Mouse (Mus musculus): Measurements from ENCODE around the gene Hip1r. TPM values are rescaled to one million over a fixed set of nuclear protein-coding genes. Genes with fewer than 3 reads are reported as not detected.

Hip1r gene
- polyA plus RNA-seq, 1 experiment from 2014 or later, result 34.2 TPM

- Histone ChIP-seq H3K4me1 (replicated peaks) (peaks cover 73% of the 10 kb centered on the region), H3K9me3 (no peaks in the 10 kb centered on the region), H3K27me3 (no peaks in the 10 kb centered on the region), H3K4me2 (no peak overlapping the region), H3K27ac (replicated peaks) (no peak overlapping the region), H3K4me3 (no peak overlapping the region), H3K36me3 (no peaks in the 10 kb centered on the region), H3K9ac (no peak overlapping the region)
- no peak for ATAC-seq (ENCODE audit: low FRiP score, low read depth)
- WGBS, result 90% methylated on average over 11 of the region's 11 CpGs
Observed at GRCm38 (mm10) chr5:124021148-124021547, 47.7 kb downstream of the Hip1r start.

DNA sequence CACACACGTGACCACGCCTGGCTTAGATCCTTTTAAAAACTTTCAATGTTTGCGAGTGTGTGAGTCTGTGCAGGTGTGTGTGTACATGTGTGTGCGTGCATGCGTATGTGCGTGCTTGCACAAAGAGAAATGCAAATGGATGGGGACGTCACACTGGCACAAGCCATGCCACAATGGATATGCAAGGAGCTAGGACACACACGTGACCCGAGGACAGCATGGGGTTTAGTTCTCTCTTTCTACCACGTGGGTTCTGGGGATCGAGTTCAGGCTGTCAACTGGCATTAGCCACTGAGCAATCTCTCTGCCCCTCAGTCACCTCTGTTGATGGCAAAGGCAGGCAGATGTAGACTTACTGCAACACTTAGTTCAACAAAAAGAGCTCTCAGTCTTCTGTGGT is 48.3 kb downstream of the Hip1r start:
- Histone ChIP-seq H3K9ac (no peak overlapping the region), H3K4me3 (no peak overlapping the region), H3K4me1 (replicated peaks) (peaks cover 73% of the 10 kb centered on the region), H3K4me2 (no peak overlapping the region), H3K27ac (replicated peaks) (no peak overlapping the region), H3K36me3 (no peaks in the 10 kb centered on the region), H3K9me3 (no peaks in the 10 kb centered on the region), H3K27me3 (no peaks in the 10 kb centered on the region)
- WGBS, result 73% methylated on average over 11 of the region's 11 CpGs
- ATAC-seq (ENCODE audit: low FRiP score, low read depth), result no peak

- Histone ChIP-seq H3K4me1 (replicated peaks) (peaks cover 69% of the 10 kb centered on the region), H3K27ac (replicated peaks) (no peak overlapping the region), H3K9ac (no peak overlapping the region), H3K27me3 (no peaks in the 10 kb centered on the region), H3K36me3 (no peaks in the 10 kb centered on the region), H3K4me3 (no peak overlapping the region), H3K9me3 (no peaks in the 10 kb centered on the region), H3K4me2 (no peak overlapping the region)
- no peak for ATAC-seq (ENCODE audit: low FRiP score, low read depth)
- WGBS, result 83% methylated on average over 7 of the region's 7 CpGs
Observed at GRCm38 (mm10) chr5:124022365-124022764, 48.9 kb downstream of the Hip1r start.

DNA sequence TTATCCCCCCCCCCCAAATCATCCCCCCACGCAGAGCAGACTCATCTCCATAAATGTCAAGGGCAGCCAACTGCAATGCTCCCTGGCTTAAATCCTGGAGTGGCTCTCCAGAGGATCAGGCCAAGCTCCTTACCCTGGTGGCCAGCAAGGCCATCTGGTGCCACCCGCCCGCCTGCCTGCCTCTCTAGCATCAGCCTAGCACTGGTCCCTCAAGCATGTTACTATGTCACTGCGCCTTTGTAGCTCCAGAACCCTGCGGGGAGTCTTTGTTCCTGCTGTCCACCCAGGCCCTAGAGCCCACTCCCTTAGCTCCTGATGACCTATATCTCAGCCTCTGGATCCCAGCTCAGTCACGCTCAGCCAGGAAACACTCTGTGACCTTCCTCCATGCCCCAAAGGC is 51.2 kb downstream of the Hip1r start:
- WGBS, result 30% methylated on average over 6 of the region's 6 CpGs
- Histone ChIP-seq H3K27me3 (no peaks in the 10 kb centered on the region), H3K9ac (no peak overlapping the region), H3K27ac (replicated peaks) (peak overlapping the region; percentile 58), H3K36me3 (no peaks in the 10 kb centered on the region), H3K4me3 (no peak overlapping the region), H3K9me3 (no peaks in the 10 kb centered on the region), H3K4me2 (no peak overlapping the region), H3K4me1 (replicated peaks) (peaks cover 71% of the 10 kb centered on the region)
- peak; percentile 54; the same call in 1 of the 2 replicates for ATAC-seq (ENCODE audit: low FRiP score, low read depth)

DNA sequence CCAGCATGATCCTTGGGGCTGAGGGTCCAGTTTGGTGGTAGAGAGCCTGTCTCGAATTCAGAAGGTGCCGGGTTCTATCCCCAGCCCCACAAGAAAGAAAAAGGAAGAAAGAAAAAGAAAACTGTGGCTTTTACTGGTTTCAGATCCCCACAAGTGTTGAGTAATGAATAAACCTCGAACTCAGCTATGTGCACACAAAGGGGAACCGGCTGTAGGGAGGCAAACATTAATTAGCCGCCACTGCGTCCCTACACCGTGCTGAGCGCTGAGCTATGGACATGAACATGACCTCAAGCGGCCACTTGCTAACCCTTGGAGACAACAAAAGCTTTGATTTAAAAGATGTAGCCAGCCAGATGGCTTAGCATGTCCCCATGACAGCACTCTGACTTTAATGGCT is 51.7 kb downstream of the Hip1r start:
- H3K27ac ChIP-seq (replicated peaks), result peak overlapping the region; percentile 58
- ATAC-seq (ENCODE audit: low FRiP score, low read depth), result no peak
- H3K4me1 ChIP-seq (replicated peaks), result peaks cover 71% of the 10 kb centered on the region
- H3K36me3 ChIP-seq, result no peaks in the 10 kb centered on the region
- WGBS, result 38% methylated on average over 9 of the region's 9 CpGs
- peak overlapping the region; percentile 20; the same call in 1 of the 2 replicates for H3K4me2 ChIP-seq
- no peaks in the 10 kb centered on the region for H3K9me3 ChIP-seq
- H3K4me3 ChIP-seq, result no peak overlapping the region
- no peak overlapping the region for H3K9ac ChIP-seq
- no peaks in the 10 kb centered on the region for H3K27me3 ChIP-seq

GRCm38 (mm10) chr5:124025587-124026441 is 52.4 kb downstream of the Hip1r start:
- Histone ChIP-seq H3K36me3 (no peaks in the 10 kb centered on the region), H3K27me3 (no peaks in the 10 kb centered on the region), H3K9ac (no peak overlapping the region), H3K9me3 (no peaks in the 10 kb centered on the region), H3K4me2 (peak overlapping the region; percentile 20), H3K27ac (replicated peaks) (peak overlapping the region; percentile 36; the same call in 1 of the 2 replicates), H3K4me3 (no peak overlapping the region), H3K4me1 (replicated peaks) (peaks cover 73% of the 10 kb centered on the region)
- WGBS, result 71% methylated on average over 15 of the region's 15 CpGs
- no peak for ATAC-seq (ENCODE audit: low FRiP score, low read depth)

DNA sequence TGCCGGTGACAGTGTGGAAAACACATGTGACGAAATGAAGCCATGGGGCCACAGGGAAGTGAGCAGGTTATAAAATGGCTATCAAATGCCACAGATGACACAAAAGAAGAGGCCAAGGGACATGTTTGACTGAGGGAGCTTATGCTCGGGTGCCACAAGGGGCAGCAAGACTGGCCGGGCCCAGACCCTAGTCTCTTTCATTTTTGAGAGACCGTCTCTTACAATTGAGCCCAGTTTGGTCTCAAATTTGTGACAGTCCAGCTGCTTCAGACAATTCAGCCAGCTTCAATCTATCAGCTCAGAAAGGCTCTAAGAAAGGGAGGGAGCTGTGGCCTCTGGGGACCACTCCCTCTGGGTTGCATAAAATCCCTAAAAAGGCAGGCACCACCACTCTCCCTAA is 53.1 kb downstream of the Hip1r start:
- Histone ChIP-seq H3K27me3 (no peaks in the 10 kb centered on the region), H3K36me3 (no peaks in the 10 kb centered on the region), H3K9me3 (no peaks in the 10 kb centered on the region), H3K4me2 (peak overlapping the region; percentile 20), H3K4me3 (no peak overlapping the region), H3K9ac (no peak overlapping the region), H3K4me1 (replicated peaks) (peaks cover 68% of the 10 kb centered on the region), H3K27ac (replicated peaks) (0 out of 2 replicates have a peak overlapping the region, but pooled peaks have one; percentile 36)
- 44% methylated on average over 5 of the region's 5 CpGs for WGBS
- no peak for ATAC-seq (ENCODE audit: low FRiP score, low read depth)

- Histone ChIP-seq H3K4me3 (peak overlapping the region; percentile 9), H3K27me3 (no peaks in the 10 kb centered on the region), H3K9me3 (no peaks in the 10 kb centered on the region), H3K4me1 (replicated peaks) (peaks cover 68% of the 10 kb centered on the region), H3K4me2 (peak overlapping the region; percentile 67), H3K36me3 (no peaks in the 10 kb centered on the region), H3K9ac (peak overlapping the region; percentile 14; the same call in 1 of the 2 replicates), H3K27ac (replicated peaks) (peak overlapping the region; percentile 40; the same call in 1 of the 2 replicates)
- WGBS, result 55% methylated on average over 19 of the region's 19 CpGs
- ATAC-seq (ENCODE audit: low FRiP score, low read depth), result no peak
Observed at GRCm38 (mm10) chr5:124027702-124028470, 54.5 kb downstream of the Hip1r start.

- Histone ChIP-seq H3K36me3 (no peaks in the 10 kb centered on the region), H3K9me3 (no peaks in the 10 kb centered on the region), H3K4me1 (replicated peaks) (peaks cover 63% of the 10 kb centered on the region), H3K27ac (replicated peaks) (peak overlapping the region; percentile 93; the same call in 1 of the 2 replicates), H3K4me2 (peak overlapping the region; percentile 67), H3K9ac (peak overlapping the region; percentile 14; the same call in 1 of the 2 replicates), H3K27me3 (no peaks in the 10 kb centered on the region), H3K4me3 (peak overlapping the region; percentile 9; the same call in 1 of the 2 replicates)
- no peak for ATAC-seq (ENCODE audit: low FRiP score, low read depth)
- WGBS, result 35% methylated on average over 7 of the region's 7 CpGs
Observed at GRCm38 (mm10) chr5:124028680-124029079, 55.3 kb downstream of the Hip1r start.

- H3K4me1 ChIP-seq (replicated peaks), result peaks cover 56% of the 10 kb centered on the region
Observed at GRCm38 (mm10) chr5:124029220-124030035, 56.0 kb downstream of the Hip1r start.

DNA sequence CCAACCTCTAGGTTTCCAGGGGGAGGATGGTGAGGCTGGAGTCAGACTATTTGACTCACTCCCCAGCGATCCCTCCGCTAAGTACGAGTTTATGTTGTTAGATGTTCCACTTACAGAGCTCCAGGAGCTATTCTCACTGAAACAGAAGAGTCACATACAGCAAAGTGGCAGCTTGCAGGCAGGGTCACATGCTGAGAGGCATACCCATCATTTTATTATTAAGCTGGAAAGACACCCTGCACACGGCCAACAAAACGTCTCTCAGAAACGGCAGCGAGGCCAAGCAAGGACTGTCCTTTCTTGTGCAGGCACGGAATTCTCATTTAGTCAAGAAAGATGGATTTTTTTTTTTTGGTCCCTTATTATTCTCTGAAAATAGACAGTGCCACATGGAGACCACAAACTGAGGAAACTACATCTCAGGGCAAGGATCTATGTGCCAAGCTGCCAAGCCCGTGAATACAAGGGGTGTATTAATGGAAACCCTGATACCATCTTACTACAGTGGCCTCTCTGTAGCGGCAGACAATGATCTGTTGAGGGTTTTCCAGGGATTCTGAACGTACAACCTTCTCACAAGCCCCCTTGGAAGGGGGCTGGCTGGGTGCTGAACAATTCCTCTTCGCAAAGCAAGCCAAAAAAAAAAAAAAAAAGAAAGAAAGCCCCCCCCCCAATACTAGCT is 57.1 kb downstream of the Hip1r start:
- Histone ChIP-seq H3K27me3 (no peaks in the 10 kb centered on the region), H3K4me1 (replicated peaks) (peaks cover 45% of the 10 kb centered on the region)

More at GRCm38 (mm10) chr5:124029220-124030035, 56.0 kb downstream of the Hip1r start:
- ATAC-seq (ENCODE audit: low FRiP score, low read depth), result no peak
- Histone ChIP-seq H3K36me3 (no peaks in the 10 kb centered on the region), H3K27me3 (no peaks in the 10 kb centered on the region), H3K9ac (peak overlapping the region; percentile 92; the same call in 1 of the 2 replicates), H3K4me2 (peak overlapping the region; percentile 67), H3K9me3 (no peaks in the 10 kb centered on the region), H3K4me3 (peak overlapping the region; percentile 79), H3K27ac (replicated peaks) (peak overlapping the region; percentile 93)
- 66% methylated on average over 19 of the region's 19 CpGs for WGBS

More for the DNA sequence above, 57.1 kb downstream of the Hip1r start:
- H3K9me3 ChIP-seq, result no peaks in the 10 kb centered on the region
- no peaks in the 10 kb centered on the region for H3K36me3 ChIP-seq
- peak overlapping the region; percentile 93 for H3K27ac ChIP-seq (replicated peaks)
- WGBS, result 6% methylated on average over 12 of the region's 12 CpGs
- ATAC-seq (ENCODE audit: low FRiP score, low read depth), result peak; percentile 76
- peak overlapping the region; percentile 79 for H3K4me3 ChIP-seq
- H3K4me2 ChIP-seq, result peak overlapping the region; percentile 67
- peak overlapping the region; percentile 92 for H3K9ac ChIP-seq

Data from hindbrain, embryonic 15.5 days (tissue).